Mouse (Mus musculus): ENCODE measurements around the gene Clnk. TPM values are rescaled to one million over a fixed set of nuclear protein-coding genes. Genes with fewer than 3 reads are reported as not detected.

Gene Clnk
- total and polyA plus RNA-seq, 3 experiments: not detected

DNA sequence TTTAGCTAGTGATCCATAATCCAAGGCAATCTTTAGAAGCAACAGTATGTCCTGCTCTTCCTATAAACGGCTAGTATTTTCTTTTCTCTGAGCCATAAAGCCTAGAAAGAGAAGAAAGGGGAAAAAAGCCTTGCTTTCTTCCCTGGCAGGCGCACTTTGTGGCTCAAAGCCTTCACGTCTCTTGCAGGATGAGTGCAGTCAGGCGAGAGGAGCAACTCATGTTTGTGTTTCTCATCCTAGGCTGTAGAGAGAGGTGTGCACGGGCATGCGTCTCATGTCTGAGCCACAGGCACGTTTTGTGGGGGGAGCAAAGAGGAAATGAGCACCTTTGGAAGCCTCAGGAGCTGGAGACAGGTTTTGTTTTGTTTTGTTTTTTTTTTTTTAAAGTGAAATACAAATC, 64.2 kb downstream of the Clnk start:
- no peak for TF ChIP-seq TAL1 (conservative IDR thresholded peaks at IDR 0.05; ENCODE audit: low read depth, low read length)
- Histone ChIP-seq H3K4me3 (ENCODE audit: low read depth, low read length) (no peak overlapping the region), H3K27me3 (ENCODE audit: insufficient read depth, low read length) (no peaks in the 10 kb centered on the region), H3K36me3 (replicated peaks) (no peaks in the 10 kb centered on the region), H3K9me3 (replicated peaks) (peaks cover 4% of the 10 kb centered on the region), H3K4me1 (ENCODE audit: insufficient read depth, low read depth, low read length) (no peaks in the 10 kb centered on the region)
- no peak for ATAC-seq (ENCODE audit: extremely low read depth, insufficient number of reproducible peaks, low FRiP score, poor library complexity, severe bottlenecking)
- DNase-seq (ENCODE audit: low spot score): no peak

DNA sequence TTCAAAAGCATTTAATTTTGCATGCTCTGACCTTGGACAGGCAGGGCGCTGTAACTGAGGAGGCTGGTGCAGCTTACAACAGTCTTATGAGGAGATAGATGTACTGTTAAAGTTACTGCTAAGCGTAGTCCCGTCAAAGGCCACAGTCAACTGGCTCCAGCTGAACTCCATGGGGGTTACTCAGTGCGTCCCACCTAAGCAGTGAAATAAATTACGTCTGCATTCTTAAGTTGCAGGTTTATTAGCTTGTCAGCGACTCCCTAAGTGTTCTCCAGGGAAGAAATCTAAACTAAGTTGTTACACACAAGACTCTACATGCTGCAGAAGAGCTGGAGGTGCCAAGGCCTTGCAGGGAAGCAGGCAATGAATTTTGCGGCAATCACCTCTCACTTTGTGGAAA, 77.7 kb downstream of the Clnk start:
- no peaks in the 10 kb centered on the region for H3K36me3 ChIP-seq (replicated peaks)
- ATAC-seq (ENCODE audit: extremely low read depth, insufficient number of reproducible peaks, low FRiP score, poor library complexity, severe bottlenecking): no peak
- DNase-seq (ENCODE audit: low spot score): no peak
- TF ChIP-seq CTCF (IDR thresholded peaks at IDR 0.05; ENCODE audit: low read depth, low read length) (no peak), POLR2AphosphoS5 (IDR thresholded peaks at IDR 0.05; ENCODE audit: insufficient replicate concordance, low read depth, low read length) (no peak)
- no peaks in the 10 kb centered on the region; the same call in 1 of the 2 replicates for H3K9me3 ChIP-seq (replicated peaks)
- H3K27me3 ChIP-seq (ENCODE audit: insufficient read depth, low read length): no peaks in the 10 kb centered on the region
- no peaks in the 10 kb centered on the region for H3K4me1 ChIP-seq (ENCODE audit: insufficient read depth, low read depth, low read length)
- H3K4me3 ChIP-seq (ENCODE audit: low read depth, low read length): no peak overlapping the region

DNA sequence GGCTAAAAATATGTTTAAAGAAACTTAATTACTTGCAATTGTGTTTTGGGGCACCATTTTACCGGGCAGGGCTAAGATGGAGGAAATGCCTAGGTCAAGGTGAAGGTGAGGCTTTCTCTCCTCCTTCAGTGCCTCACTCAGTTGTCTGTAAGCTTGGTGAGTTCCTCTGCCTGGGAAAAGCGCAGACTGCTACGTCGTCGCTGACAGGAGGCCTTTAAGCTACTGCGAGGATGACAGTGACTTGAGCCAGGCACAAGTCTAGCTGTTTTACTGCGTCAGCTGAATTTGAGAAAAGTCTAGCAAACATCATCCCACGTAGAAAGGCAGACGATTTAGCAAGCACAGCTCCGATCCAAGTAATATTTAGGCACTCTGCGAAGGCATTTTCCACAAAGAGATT, 81.5 kb downstream of the Clnk start:
- TF ChIP-seq POLR2AphosphoS5 (IDR thresholded peaks at IDR 0.05; ENCODE audit: insufficient replicate concordance, low read depth, low read length) (no peak), CTCF (IDR thresholded peaks at IDR 0.05; ENCODE audit: low read depth, low read length) (no peak), TAL1 (conservative IDR thresholded peaks at IDR 0.05; ENCODE audit: low read depth, low read length) (no peak), GATA2 (IDR thresholded peaks at IDR 0.05; ENCODE audit: borderline replicate concordance, low read depth, low read length) (no peak), GATA1 (IDR thresholded peaks at IDR 0.05; ENCODE audit: borderline replicate concordance, low read length) (no peak)
- DNase-seq (ENCODE audit: low spot score) (no peak), ATAC-seq (ENCODE audit: extremely low read depth, insufficient number of reproducible peaks, low FRiP score, poor library complexity, severe bottlenecking) (no peak)
- H3K4me3 ChIP-seq (ENCODE audit: low read depth, low read length): no peak overlapping the region
- H3K9me3 ChIP-seq (replicated peaks): no peaks in the 10 kb centered on the region
- no peaks in the 10 kb centered on the region for H3K27me3 ChIP-seq (ENCODE audit: insufficient read depth, low read length)
- no peaks in the 10 kb centered on the region for H3K4me1 ChIP-seq (ENCODE audit: insufficient read depth, low read depth, low read length)
- H3K36me3 ChIP-seq (replicated peaks): no peaks in the 10 kb centered on the region

DNA sequence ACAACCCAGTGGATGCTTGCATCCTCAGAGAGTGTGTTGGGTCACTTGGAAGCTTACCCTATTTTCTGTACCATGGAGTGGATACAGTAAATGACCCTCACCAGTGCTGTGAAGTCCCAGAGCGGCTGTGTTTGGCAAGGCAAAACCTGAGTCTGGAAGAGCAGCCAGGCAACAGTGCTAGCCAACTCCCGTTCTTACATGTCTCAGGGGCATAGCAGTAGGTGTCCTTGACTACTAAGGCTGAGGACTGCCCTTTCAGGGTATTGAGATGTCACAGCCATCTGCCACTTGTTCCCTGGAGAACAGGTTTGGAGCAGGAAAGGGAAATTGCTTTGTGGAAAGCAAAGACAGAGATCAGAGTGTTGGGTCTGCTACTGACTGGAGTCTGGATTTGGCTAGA, 85.5 kb downstream of the Clnk start:
- Histone ChIP-seq H3K27me3 (ENCODE audit: insufficient read depth, low read length) (no peaks in the 10 kb centered on the region), H3K4me1 (ENCODE audit: insufficient read depth, low read depth, low read length) (no peaks in the 10 kb centered on the region), H3K9me3 (replicated peaks) (peaks cover 4% of the 10 kb centered on the region; the same call in 1 of the 2 replicates), H3K4me3 (ENCODE audit: low read depth, low read length) (no peak overlapping the region), H3K36me3 (replicated peaks) (no peaks in the 10 kb centered on the region)
- ATAC-seq (ENCODE audit: extremely low read depth, insufficient number of reproducible peaks, low FRiP score, poor library complexity, severe bottlenecking): no peak
- no peak for TF ChIP-seq GATA2 (IDR thresholded peaks at IDR 0.05; ENCODE audit: borderline replicate concordance, low read depth, low read length)
- no peak for TF ChIP-seq GATA1 (IDR thresholded peaks at IDR 0.05; ENCODE audit: borderline replicate concordance, low read length)
- TF ChIP-seq CTCF (IDR thresholded peaks at IDR 0.05; ENCODE audit: low read depth, low read length): no peak
- no peak for TF ChIP-seq POLR2AphosphoS5 (IDR thresholded peaks at IDR 0.05; ENCODE audit: insufficient replicate concordance, low read depth, low read length)
- no peak for TF ChIP-seq TAL1 (conservative IDR thresholded peaks at IDR 0.05; ENCODE audit: low read depth, low read length)
- DNase-seq (ENCODE audit: low spot score): no peak

DNA sequence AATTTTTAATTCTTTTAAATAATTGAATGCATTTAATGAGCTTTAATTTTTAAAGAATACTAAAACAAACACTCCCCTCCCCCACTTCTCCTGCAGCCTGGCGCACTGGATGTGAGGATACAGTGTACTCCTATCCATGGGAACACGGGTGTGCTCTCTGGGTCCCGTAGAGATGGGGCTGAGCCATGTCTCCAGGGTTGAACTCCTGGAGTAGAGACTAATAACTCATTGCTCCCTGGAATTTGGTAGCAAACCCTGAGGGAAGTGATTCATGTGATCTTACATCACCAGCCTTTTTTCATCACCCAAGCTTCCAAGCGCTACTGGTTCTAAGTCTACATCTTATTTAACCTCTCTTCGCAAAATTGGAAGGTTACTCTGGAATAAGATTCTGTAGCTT, 87.8 kb downstream of the Clnk start:
- H3K4me1 ChIP-seq (ENCODE audit: insufficient read depth, low read depth, low read length): no peaks in the 10 kb centered on the region
- no peaks in the 10 kb centered on the region for H3K27me3 ChIP-seq (ENCODE audit: insufficient read depth, low read length)
- TF ChIP-seq GATA2 (IDR thresholded peaks at IDR 0.05; ENCODE audit: borderline replicate concordance, low read depth, low read length): no peak
- no peak for TF ChIP-seq CTCF (IDR thresholded peaks at IDR 0.05; ENCODE audit: low read depth, low read length)
- TF ChIP-seq TAL1 (conservative IDR thresholded peaks at IDR 0.05; ENCODE audit: low read depth, low read length): no peak
- no peak for TF ChIP-seq POLR2AphosphoS5 (IDR thresholded peaks at IDR 0.05; ENCODE audit: insufficient replicate concordance, low read depth, low read length)
- TF ChIP-seq GATA1 (IDR thresholded peaks at IDR 0.05; ENCODE audit: borderline replicate concordance, low read length): no peak
- H3K4me3 ChIP-seq (ENCODE audit: low read depth, low read length): no peak overlapping the region
- no peak for ATAC-seq (ENCODE audit: extremely low read depth, insufficient number of reproducible peaks, low FRiP score, poor library complexity, severe bottlenecking)
- no peak for DNase-seq (ENCODE audit: low spot score)
- peaks cover 4% of the 10 kb centered on the region; the same call in 1 of the 2 replicates for H3K9me3 ChIP-seq (replicated peaks)
- no peaks in the 10 kb centered on the region for H3K36me3 ChIP-seq (replicated peaks)

DNA sequence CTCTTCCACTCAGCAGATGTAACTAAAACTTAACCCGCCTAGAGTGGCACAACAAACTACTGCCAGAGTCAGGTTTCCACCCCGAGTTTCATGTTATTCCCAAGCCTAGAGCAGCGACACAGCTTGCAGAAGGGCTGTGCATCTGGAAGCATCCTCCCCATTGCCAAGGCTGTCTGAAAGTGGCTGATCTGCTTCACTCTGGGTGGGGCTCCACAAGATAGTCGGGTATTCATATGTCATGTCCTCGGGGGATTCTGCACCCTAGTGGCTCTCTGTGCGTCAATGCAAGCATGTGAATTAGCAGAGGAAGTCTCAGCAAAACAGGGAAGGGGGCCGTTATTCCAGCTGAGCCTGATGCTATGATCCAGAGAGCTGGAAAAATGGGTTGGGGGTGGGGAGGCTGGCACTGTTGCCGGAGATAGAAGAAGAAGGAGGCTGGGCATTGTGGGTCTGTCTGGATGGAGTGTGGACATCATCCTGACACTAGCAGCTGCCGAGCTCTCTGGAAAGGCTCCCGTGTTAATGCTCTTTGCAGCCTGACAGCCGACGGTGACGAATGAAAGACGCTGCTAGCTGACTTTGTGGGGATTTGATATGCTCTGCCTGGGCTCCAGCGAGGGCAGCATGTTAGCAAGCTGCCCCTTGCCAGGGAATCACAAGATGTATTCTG, 88.6 kb downstream of the Clnk start:
- no peak for TF ChIP-seq GATA1 (IDR thresholded peaks at IDR 0.05; ENCODE audit: borderline replicate concordance, low read length)
- no peak for TF ChIP-seq GATA2 (IDR thresholded peaks at IDR 0.05; ENCODE audit: borderline replicate concordance, low read depth, low read length)
- no peak for TF ChIP-seq POLR2AphosphoS5 (IDR thresholded peaks at IDR 0.05; ENCODE audit: insufficient replicate concordance, low read depth, low read length)
- no peak for TF ChIP-seq CTCF (IDR thresholded peaks at IDR 0.05; ENCODE audit: low read depth, low read length)
- no peak for TF ChIP-seq TAL1 (conservative IDR thresholded peaks at IDR 0.05; ENCODE audit: low read depth, low read length)
- Histone ChIP-seq H3K36me3 (replicated peaks) (no peaks in the 10 kb centered on the region), H3K4me3 (ENCODE audit: low read depth, low read length) (no peak overlapping the region), H3K27me3 (ENCODE audit: insufficient read depth, low read length) (no peaks in the 10 kb centered on the region), H3K9me3 (replicated peaks) (peaks cover 4% of the 10 kb centered on the region; the same call in 1 of the 2 replicates), H3K4me1 (ENCODE audit: insufficient read depth, low read depth, low read length) (no peaks in the 10 kb centered on the region)
- ATAC-seq (ENCODE audit: extremely low read depth, insufficient number of reproducible peaks, low FRiP score, poor library complexity, severe bottlenecking): no peak
- no peak for DNase-seq (ENCODE audit: low spot score)

DNA sequence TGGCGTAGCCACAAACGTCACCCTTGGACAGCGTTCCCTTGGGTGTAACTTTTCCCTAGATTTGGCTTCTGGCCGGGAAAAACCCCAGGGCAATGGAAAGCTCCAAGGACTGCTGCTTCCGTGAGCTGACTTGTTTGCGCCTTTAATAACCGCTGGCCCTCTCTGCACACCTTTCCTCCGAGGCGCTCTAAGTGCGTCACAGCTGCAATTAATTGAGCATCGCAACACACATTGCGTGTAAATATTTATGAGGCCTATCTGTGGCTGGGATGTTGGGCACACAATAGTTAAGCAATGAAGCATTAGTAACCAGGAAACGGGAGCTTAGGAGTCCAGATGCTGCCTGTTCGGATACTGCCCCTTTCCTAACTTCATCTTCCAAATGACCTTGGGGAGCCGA, 90.5 kb downstream of the Clnk start:
- ATAC-seq (ENCODE audit: extremely low read depth, insufficient number of reproducible peaks, low FRiP score, poor library complexity, severe bottlenecking) (no peak), DNase-seq (ENCODE audit: low spot score) (no peak)
- Histone ChIP-seq H3K27me3 (ENCODE audit: insufficient read depth, low read length) (no peaks in the 10 kb centered on the region), H3K4me1 (ENCODE audit: insufficient read depth, low read depth, low read length) (no peaks in the 10 kb centered on the region), H3K9me3 (replicated peaks) (peaks cover 4% of the 10 kb centered on the region; the same call in 1 of the 2 replicates), H3K4me3 (ENCODE audit: low read depth, low read length) (no peak overlapping the region), H3K36me3 (replicated peaks) (no peaks in the 10 kb centered on the region)
- TF ChIP-seq POLR2AphosphoS5 (IDR thresholded peaks at IDR 0.05; ENCODE audit: insufficient replicate concordance, low read depth, low read length) (no peak), GATA2 (IDR thresholded peaks at IDR 0.05; ENCODE audit: borderline replicate concordance, low read depth, low read length) (no peak), GATA1 (IDR thresholded peaks at IDR 0.05; ENCODE audit: borderline replicate concordance, low read length) (no peak), CTCF (IDR thresholded peaks at IDR 0.05; ENCODE audit: low read depth, low read length) (no peak), TAL1 (conservative IDR thresholded peaks at IDR 0.05; ENCODE audit: low read depth, low read length) (no peak)

All from G1E (cell line).